In the genomic region with DNA sequence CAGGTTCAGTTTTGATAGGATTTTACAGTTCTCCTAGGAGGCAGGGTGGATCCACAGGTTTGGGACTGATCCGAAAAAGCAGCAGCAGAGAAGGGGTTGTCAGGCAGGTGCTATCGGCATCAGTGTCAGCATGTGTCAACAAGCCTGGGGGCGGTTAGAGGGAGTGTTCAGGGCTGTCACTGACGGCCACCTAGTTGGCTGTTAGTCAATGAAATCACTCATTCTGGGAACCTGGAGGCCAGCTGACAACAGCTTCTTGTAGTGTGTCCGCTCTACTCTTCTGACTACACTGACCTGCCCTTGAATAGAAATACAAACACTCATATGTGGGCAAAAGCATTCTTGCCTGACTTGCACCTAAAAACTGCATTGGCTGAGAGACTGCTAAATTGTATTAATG, we compare ENCODE assay signal across 10 mouse cellular contexts. TPM values are rescaled to one million over a fixed set of nuclear protein-coding genes. Genes with fewer than 3 reads are reported as not detected.
DNase-seq lines count a peak whose midpoint lies in the region; ATAC-seq and TF ChIP-seq lines count a peak whose summit lies in the region.
"Had no signal": no experiment of that assay in that cellular context is flagged by ENCODE, and none has a peak within 500 bp of the region (broad histone marks: within the 10 kb centered on the region; RNA-seq: fewer than 3 reads in every experiment).

No protein-coding gene starts in this region.

- WGBS in liver, embryonic 12.5 days (ENCODE audit: insufficient replicate concordance) = 81% methylated on average over 5 of the region's 5 CpGs
- WGBS in forebrain, postnatal 0 days = 65% methylated on average over 5 of the region's 5 CpGs
- 72% methylated on average over 5 of the region's 5 CpGs for WGBS in midbrain, embryonic 16.5 days

- no peak overlapping the region for H3K9ac ChIP-seq in liver, embryonic 12.5 days
- 0 out of 2 replicates have a peak overlapping the region, but pooled peaks have one; percentile 18 for H3K9ac ChIP-seq in forebrain, postnatal 0 days
- no peak overlapping the region for H3K9ac ChIP-seq in midbrain, embryonic 16.5 days (ENCODE audit: low read depth, low read length)
- H3K9ac ChIP-seq: limb, embryonic 13.5 days had no signal

- H3K4me1 ChIP-seq in liver, embryonic 12.5 days = peaks cover 11% of the 10 kb centered on the region
- H3K4me1 ChIP-seq in forebrain, postnatal 0 days (ENCODE audit: insufficient read depth) = peaks cover 18% of the 10 kb centered on the region
- H3K4me1 ChIP-seq in midbrain, embryonic 16.5 days (ENCODE audit: control insufficient read depth, insufficient read depth, low read length) = peaks cover 18% of the 10 kb centered on the region

- no peak for ATAC-seq in liver, embryonic 12.5 days
- ATAC-seq in forebrain, postnatal 0 days = no peak
- ATAC-seq in midbrain, embryonic 16.5 days = no peak

- H3K27me3 ChIP-seq in liver, embryonic 12.5 days (replicated peaks) = no peaks in the 10 kb centered on the region
- H3K27me3 ChIP-seq in forebrain, postnatal 0 days (ENCODE audit: insufficient read depth, low read length) = no peaks in the 10 kb centered on the region
- H3K27me3 ChIP-seq in midbrain, embryonic 16.5 days (ENCODE audit: control insufficient read depth, insufficient read depth, low read depth, low read length) = no peaks in the 10 kb centered on the region
- H3K27me3 ChIP-seq: CH12.LX; limb, embryonic 13.5 days had no signal

- peak; percentile 36 for DNase-seq in adrenal gland, adult 2 months
- no peak for DNase-seq in adrenal gland, postnatal 4 days (ENCODE audit: low spot score in 2 of 2)
- DNase-seq in liver = peak; percentile 21
- DNase-seq in forebrain, postnatal 0 days = peak; percentile 9
- DNase-seq in right cerebral cortex, adult 2 months (ENCODE audit: low spot score in 2 of 2) = no peak
- DNase-seq in Muller cell, postnatal 12 days (ENCODE audit: inconsistent ontology term) = no peak

- H3K4me2 ChIP-seq in liver, embryonic 12.5 days = no peak overlapping the region
- H3K4me2 ChIP-seq in forebrain, postnatal 0 days (ENCODE audit: low read depth) = no peak overlapping the region
- H3K4me2 ChIP-seq in midbrain, embryonic 16.5 days (ENCODE audit: low read length) = no peak overlapping the region
- H3K4me2 ChIP-seq: limb, embryonic 13.5 days had no signal

- H3K4me3 ChIP-seq in liver, embryonic 12.5 days = no peak overlapping the region
- no peak overlapping the region for H3K4me3 ChIP-seq in forebrain, postnatal 0 days (ENCODE audit: low read depth, low read length)
- no peak overlapping the region for H3K4me3 ChIP-seq in midbrain, embryonic 16.5 days (ENCODE audit: low read depth, low read length)
- H3K4me3 ChIP-seq: limb, embryonic 13.5 days had no signal

- peaks cover 50% of the 10 kb centered on the region for H3K36me3 ChIP-seq in liver, embryonic 12.5 days
- H3K36me3 ChIP-seq in forebrain, postnatal 0 days (ENCODE audit: insufficient read depth) = peaks cover 7% of the 10 kb centered on the region; the same call in 1 of the 2 replicates
- H3K36me3 ChIP-seq in midbrain, embryonic 16.5 days (ENCODE audit: control insufficient read depth, insufficient read depth, low read length) = no peaks in the 10 kb centered on the region

- H3K27ac ChIP-seq in liver, embryonic 12.5 days = no peak overlapping the region
- peak overlapping the region; percentile 79 for H3K27ac ChIP-seq in forebrain, postnatal 0 days (ENCODE audit: low read depth, low read length)
- H3K27ac ChIP-seq in midbrain, embryonic 16.5 days (ENCODE audit: low read length) = peak overlapping the region; percentile 33
- H3K27ac ChIP-seq: limb, embryonic 13.5 days had no signal

- TF ChIP-seq CTCF in forebrain, postnatal 0 days (IDR thresholded peaks at IDR 0.05; ENCODE audit: low read depth) = no peak

- H3K9me3 ChIP-seq in liver, embryonic 12.5 days (replicated peaks) = no peaks in the 10 kb centered on the region
- H3K9me3 ChIP-seq in forebrain, postnatal 0 days (ENCODE audit: low read length) = no peaks in the 10 kb centered on the region
- no peaks in the 10 kb centered on the region for H3K9me3 ChIP-seq in midbrain, embryonic 16.5 days (replicated peaks; ENCODE audit: control insufficient read depth, low read length, poor library complexity, severe bottlenecking)
- H3K9me3 ChIP-seq: limb, embryonic 13.5 days had no signal

RNA-seq across cellular contexts. Expression of gene Adi1, which starts 24.1 kb away (rescaled TPM):
- 10 to 100 TPM; 80.5 to 83.4 TPM for total RNA-seq in adrenal gland, adult 2 months (2021)
- polyA plus RNA-seq in adrenal gland, adult 2 months (2012; rRNA removed) = 10.6 and 12.3 TPM in 2 replicates
- 10 to 100 TPM; 60.0 to 68.9 TPM for total RNA-seq in adrenal gland, postnatal 4 days (2021)
- polyA plus RNA-seq in liver, embryonic 12.5 days (2016; fragmentation: Nextera tagmentation; extraction: Ambion mirVana) = 53.8 and 55.4 TPM in 2 replicates
- 5.1 and 9.4 TPM in 2 replicates for total RNA-seq in forebrain, postnatal 0 days (2014; rRNA removed)
- 24.7 and 27.9 TPM in 2 replicates for polyA plus RNA-seq in forebrain, postnatal 0 days (2015; fragmentation: Nextera tagmentation; extraction: Ambion mirVana)
- 24.6 and 24.9 TPM in 2 replicates for polyA plus RNA-seq in midbrain, embryonic 16.5 days (2015; fragmentation: Nextera tagmentation; extraction: Ambion mirVana)

RNA-seq across cellular contexts. Expression of gene Rnaseh1, which starts 49.7 kb away (rescaled TPM):
- 10 to 100 TPM in 1 of 2 experiments, 1 to 10 TPM in 1; 9.5 to 14.7 TPM for total RNA-seq in adrenal gland, adult 2 months (2021)
- 4.0 and 5.1 TPM in 2 replicates for polyA plus RNA-seq in adrenal gland, adult 2 months (2012; rRNA removed)
- total RNA-seq in adrenal gland, postnatal 4 days (2021) = 10 to 100 TPM; 17.4 to 19.1 TPM
- polyA plus RNA-seq in liver, embryonic 12.5 days (2016; fragmentation: Nextera tagmentation; extraction: Ambion mirVana) = 17.9 and 19.2 TPM in 2 replicates
- 13.7 and 18.5 TPM in 2 replicates for total RNA-seq in forebrain, postnatal 0 days (2014; rRNA removed)
- 12.3 and 13.3 TPM in 2 replicates for polyA plus RNA-seq in forebrain, postnatal 0 days (2015; fragmentation: Nextera tagmentation; extraction: Ambion mirVana)
- polyA plus RNA-seq in midbrain, embryonic 16.5 days (2015; fragmentation: Nextera tagmentation; extraction: Ambion mirVana) = 22.4 and 25.8 TPM in 2 replicates

RNA-seq across cellular contexts. Expression of gene Trappc12, which starts 51.2 kb away (rescaled TPM):
- total RNA-seq in adrenal gland, adult 2 months (2021) = 10 to 100 TPM; 32.7 to 39.2 TPM
- polyA plus RNA-seq in adrenal gland, adult 2 months (2012; rRNA removed) = 18.1 and 22.6 TPM in 2 replicates
- 10 to 100 TPM; 37.7 to 42.1 TPM for total RNA-seq in adrenal gland, postnatal 4 days (2021)
- 28.5 and 30.5 TPM in 2 replicates for polyA plus RNA-seq in liver, embryonic 12.5 days (2016; fragmentation: Nextera tagmentation; extraction: Ambion mirVana)
- total RNA-seq in forebrain, postnatal 0 days (2014; rRNA removed) = 49.1 and 55.6 TPM in 2 replicates
- 32.0 and 37.8 TPM in 2 replicates for polyA plus RNA-seq in forebrain, postnatal 0 days (2015; fragmentation: Nextera tagmentation; extraction: Ambion mirVana)
- 43.1 and 43.6 TPM in 2 replicates for polyA plus RNA-seq in midbrain, embryonic 16.5 days (2015; fragmentation: Nextera tagmentation; extraction: Ambion mirVana)

RNA-seq across cellular contexts. Expression of gene Eipr1, which starts 52.5 kb away (rescaled TPM):
- 10 to 100 TPM; 21.8 to 23.5 TPM for total RNA-seq in adrenal gland, adult 2 months (2021)
- polyA plus RNA-seq in adrenal gland, adult 2 months (2012; rRNA removed) = 23.1 TPM in 2 replicates
- total RNA-seq in adrenal gland, postnatal 4 days (2021) = 10 to 100 TPM; 21.0 to 21.1 TPM
- polyA plus RNA-seq in liver, embryonic 12.5 days (2016; fragmentation: Nextera tagmentation; extraction: Ambion mirVana) = 34.7 and 36.0 TPM in 2 replicates
- 60.8 and 63.6 TPM in 2 replicates for total RNA-seq in forebrain, postnatal 0 days (2014; rRNA removed)
- polyA plus RNA-seq in forebrain, postnatal 0 days (2015; fragmentation: Nextera tagmentation; extraction: Ambion mirVana) = 66.6 and 78.7 TPM in 2 replicates
- polyA plus RNA-seq in midbrain, embryonic 16.5 days (2015; fragmentation: Nextera tagmentation; extraction: Ambion mirVana) = 69.7 and 70.7 TPM in 2 replicates

Comparison
In these comparisons a context has a peak if more than half of its experiments do, and no peak if none do; other contexts are left out.
1. DNase-seq: peak in adrenal gland, adult 2 months (single experiment), liver (single experiment) and forebrain, postnatal 0 days (single experiment); none in adrenal gland, postnatal 4 days (0 of 2), right cerebral cortex, adult 2 months (0 of 2) and Muller cell, postnatal 12 days (single experiment).